Mouse (Mus musculus) liver, embryonic 14.5 days (tissue): Measurements from ENCODE around the gene Ccr1l1.

Source experiments
- CTCF ChIP-seq: IDR thresholded peaks from 2 replicates; pipeline ENCODE4 v1.5.1; 2016; ENCODE audit warnings: antibody characterized with exemption, low read depth, control low read depth
- EP300 ChIP-seq: IDR thresholded peaks from 2 replicates; pipeline ENCODE4 v1.6.1; 2016; ENCODE audit warnings: antibody characterized with exemption, low read depth

DNA sequence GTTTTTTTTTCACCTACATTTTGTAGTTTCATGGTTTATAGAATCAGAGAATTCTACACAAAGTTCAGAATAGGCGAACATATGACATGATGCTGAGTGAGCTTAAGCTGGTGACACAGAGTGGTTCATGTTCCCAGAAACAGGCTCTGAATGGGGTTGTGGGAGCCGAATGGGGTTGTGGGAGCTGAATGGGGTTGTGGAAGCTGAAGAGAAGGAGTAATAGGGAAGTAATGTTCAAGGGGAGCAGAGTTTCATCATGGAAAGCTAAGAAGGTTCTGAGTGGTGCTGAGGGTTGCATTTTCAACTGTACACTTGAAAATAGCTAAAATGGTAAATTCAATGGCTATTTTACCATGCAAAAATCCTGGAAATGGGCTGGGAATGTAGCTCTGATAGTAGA lies 28.8 kb downstream of the Ccr1l1 start:
- no peak for TF ChIP-seq CTCF
- TF ChIP-seq EP300 = no peak
